Mouse (Mus musculus): ENCODE data around the gene Met. TPM values are rescaled to one million over a fixed set of nuclear protein-coding genes. Genes with fewer than 3 reads are reported as not detected.

Gene Met
- polyA plus RNA-seq, 1 experiment from 2014 or later = 0.77 TPM

DNA sequence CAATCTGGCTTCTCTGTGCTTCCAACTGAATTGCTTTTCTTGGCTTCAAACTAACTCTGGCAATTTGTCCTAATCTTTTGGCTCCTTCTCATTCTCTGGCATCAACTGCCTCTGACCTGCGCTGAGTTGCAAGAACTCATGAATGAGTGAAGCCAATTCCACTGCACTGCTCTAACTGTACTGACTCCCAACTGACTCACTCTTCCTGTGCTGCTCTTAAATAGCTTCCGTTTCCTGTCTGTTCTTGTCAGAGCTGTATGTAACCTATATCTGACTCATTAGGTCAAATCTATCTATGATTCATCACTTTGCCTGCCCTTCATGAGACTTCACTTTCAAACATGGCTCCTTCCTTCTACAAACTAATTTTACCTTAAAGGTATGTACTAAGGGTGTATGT lies 130.4 kb downstream of the Met start:
- no peaks in the 10 kb centered on the region for H3K27me3 ChIP-seq
- no peak overlapping the region for H3K9ac ChIP-seq
- peaks cover 5% of the 10 kb centered on the region for H3K4me1 ChIP-seq
- H3K4me2 ChIP-seq = no peak overlapping the region
- ATAC-seq (ENCODE audit: low FRiP score) = no peak
- no peak overlapping the region for H3K4me3 ChIP-seq (replicated peaks)
- H3K36me3 ChIP-seq (replicated peaks) = no peaks in the 10 kb centered on the region
- WGBS = 98% methylated on average over 2 of the region's 2 CpGs
- H3K9me3 ChIP-seq = 0 out of 2 replicates have a peak, but pooled peaks cover 9% of the 10 kb centered on the region
- no peak overlapping the region for H3K27ac ChIP-seq

DNA sequence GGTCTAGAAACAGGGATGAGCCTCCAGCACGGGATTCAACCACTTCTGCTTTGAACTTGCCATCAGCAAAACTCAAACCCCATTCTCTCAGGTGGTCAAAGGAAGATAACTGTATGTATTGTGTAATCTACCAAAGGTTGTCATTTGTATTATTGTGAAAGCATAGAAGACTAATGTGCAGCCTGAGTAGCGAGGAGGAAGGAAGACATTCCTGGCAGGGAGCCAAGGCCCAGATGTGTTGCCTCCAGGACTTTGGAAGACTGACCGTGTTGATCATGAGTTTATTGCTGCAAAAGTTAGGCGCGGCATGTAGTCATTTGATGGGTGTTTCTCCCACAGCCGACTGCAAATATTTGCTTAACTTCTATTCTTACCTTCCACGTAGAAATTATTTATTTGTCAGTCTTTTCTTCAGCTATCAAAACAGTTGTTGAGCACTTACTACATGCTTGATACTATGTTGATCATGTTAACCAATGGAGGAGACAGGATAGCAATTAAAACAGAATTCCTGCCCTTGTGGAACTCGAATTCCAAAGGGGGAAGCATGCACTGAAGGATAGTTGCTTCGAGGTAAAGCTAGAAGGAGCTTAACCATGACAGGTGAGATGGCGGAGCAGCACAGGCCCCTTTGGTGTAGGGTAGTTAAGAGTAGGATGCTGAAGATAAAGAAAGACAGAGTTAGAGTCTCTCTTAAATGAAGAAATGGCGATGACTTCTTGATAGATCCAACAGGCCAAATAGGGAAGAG lies 132.3 kb downstream of the Met start:
- no peaks in the 10 kb centered on the region for H3K27me3 ChIP-seq
- 88% methylated on average over 11 of the region's 11 CpGs for WGBS
- H3K9me3 ChIP-seq = 0 out of 2 replicates have a peak, but pooled peaks cover 9% of the 10 kb centered on the region
- H3K4me1 ChIP-seq = no peaks in the 10 kb centered on the region
- H3K36me3 ChIP-seq (replicated peaks) = no peaks in the 10 kb centered on the region
- no peak for ATAC-seq (ENCODE audit: low FRiP score)
- no peak overlapping the region for H3K4me3 ChIP-seq (replicated peaks)
- no peak overlapping the region for H3K9ac ChIP-seq
- no peak overlapping the region for H3K27ac ChIP-seq
- H3K4me2 ChIP-seq = no peak overlapping the region

DNA sequence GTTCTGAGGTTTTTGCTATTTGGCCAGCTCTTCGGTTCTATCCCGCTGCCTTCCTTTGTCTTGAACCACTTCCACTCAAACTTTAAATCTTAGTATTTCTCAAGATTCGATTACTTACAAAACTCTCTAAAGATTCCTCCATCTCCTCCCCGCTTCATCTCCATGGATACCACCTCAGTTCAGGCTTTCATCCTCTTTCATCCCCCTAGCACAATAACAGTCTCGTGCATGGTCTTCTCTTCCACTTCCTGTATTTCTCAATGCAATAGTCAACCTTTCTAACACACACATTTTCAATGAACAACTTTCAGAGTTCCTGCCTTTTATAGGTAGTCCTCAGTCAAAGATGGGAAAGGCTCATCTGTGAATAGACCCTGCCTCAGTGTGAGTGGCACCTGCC lies 135.8 kb downstream of the Met start:
- 85% methylated on average over 5 of the region's 5 CpGs for WGBS
- Histone ChIP-seq H3K9me3 (no peaks in the 10 kb centered on the region), H3K27me3 (no peaks in the 10 kb centered on the region), H3K4me2 (no peak overlapping the region), H3K4me3 (replicated peaks) (no peak overlapping the region), H3K27ac (no peak overlapping the region), H3K36me3 (replicated peaks) (no peaks in the 10 kb centered on the region), H3K4me1 (no peaks in the 10 kb centered on the region), H3K9ac (no peak overlapping the region)
- no peak for ATAC-seq (ENCODE audit: low FRiP score)

DNA sequence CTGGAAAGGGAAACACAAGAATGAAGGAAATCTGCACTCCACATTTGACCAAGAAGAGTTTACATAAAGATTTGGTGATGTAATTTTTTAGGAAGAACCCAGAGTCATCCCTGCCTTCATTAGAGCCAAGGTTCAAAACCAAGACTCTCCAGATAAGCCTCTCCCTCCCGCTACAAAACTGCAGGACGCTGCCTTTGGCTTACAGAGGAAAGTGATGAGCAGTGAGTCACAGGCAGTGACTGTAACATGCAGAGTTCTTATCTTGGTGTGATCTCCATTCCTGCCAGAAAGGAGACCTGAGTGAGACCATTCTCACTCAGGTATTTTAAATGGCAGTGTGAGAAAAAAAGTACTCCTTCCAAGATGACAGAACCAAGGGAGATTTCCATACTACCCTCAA lies 137.9 kb downstream of the Met start:
- H3K36me3 ChIP-seq (replicated peaks) = no peaks in the 10 kb centered on the region
- WGBS = 80% methylated on average over 2 of the region's 2 CpGs
- H3K27ac ChIP-seq = no peak overlapping the region
- H3K4me3 ChIP-seq (replicated peaks) = no peak overlapping the region
- no peaks in the 10 kb centered on the region for H3K4me1 ChIP-seq
- H3K9me3 ChIP-seq = no peaks in the 10 kb centered on the region
- no peak overlapping the region for H3K9ac ChIP-seq
- no peaks in the 10 kb centered on the region for H3K27me3 ChIP-seq
- ATAC-seq (ENCODE audit: low FRiP score) = no peak
- H3K4me2 ChIP-seq = no peak overlapping the region

DNA sequence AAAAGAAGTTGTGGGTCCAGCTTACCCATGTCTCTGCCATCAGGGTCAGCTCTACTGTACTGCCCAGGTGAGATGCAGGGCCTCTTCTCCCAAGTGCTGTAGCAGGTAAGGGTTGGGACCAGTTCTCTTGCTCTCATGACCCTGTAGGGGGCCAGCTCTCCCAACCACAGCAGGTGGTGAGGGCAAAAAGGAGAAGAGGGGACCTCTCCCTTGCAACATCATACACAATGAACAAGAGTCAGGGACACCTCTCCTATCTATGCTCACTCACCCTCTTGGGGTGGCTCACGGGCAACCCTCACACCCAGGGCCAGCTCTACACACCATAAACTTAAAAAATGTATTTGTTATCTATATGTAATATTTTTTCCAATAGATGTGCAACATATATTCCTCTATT lies 143.3 kb downstream of the Met start:
- H3K4me2 ChIP-seq = no peak overlapping the region
- H3K36me3 ChIP-seq (replicated peaks) = no peaks in the 10 kb centered on the region
- 91% methylated on average over 1 of the region's 1 CpGs for WGBS
- no peak for ATAC-seq (ENCODE audit: low FRiP score)
- no peak overlapping the region for H3K27ac ChIP-seq
- no peaks in the 10 kb centered on the region for H3K4me1 ChIP-seq
- no peak overlapping the region for H3K9ac ChIP-seq
- H3K9me3 ChIP-seq = no peaks in the 10 kb centered on the region
- no peaks in the 10 kb centered on the region for H3K27me3 ChIP-seq
- H3K4me3 ChIP-seq (replicated peaks) = no peak overlapping the region

DNA sequence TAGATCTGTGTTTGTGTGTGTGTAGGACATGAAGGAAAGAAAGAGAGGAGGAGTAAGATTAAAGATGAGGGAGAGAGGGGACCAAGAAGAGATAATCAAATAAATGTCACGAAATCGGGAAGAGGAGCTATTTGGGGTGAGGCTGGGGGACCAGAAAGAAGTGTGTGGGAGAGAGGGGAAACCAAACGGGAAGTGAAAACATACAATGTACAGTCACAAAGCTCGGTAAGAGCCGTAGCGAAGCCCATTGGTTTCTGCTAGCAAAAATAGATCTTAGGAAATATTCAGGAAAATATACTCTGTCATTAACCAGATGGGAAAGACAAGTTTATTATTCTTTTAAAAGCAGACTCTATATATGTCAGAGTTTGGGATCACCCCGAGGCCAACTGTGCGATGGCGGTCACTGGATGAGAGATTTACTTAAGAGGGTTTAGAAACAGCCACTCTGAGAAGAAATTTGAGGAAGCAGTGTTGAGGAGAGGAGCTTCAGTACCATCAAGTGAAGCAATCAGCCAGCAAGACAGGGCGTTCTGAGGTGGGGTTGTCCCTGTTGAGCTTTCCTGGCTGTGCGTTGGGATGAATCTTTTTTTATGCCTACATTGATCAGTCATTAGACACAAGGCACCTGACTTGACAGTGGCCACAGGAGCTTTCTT lies 147.9 kb downstream of the Met start:
- Histone ChIP-seq H3K27ac (no peak overlapping the region), H3K9ac (no peak overlapping the region), H3K4me2 (no peak overlapping the region), H3K27me3 (no peaks in the 10 kb centered on the region), H3K9me3 (no peaks in the 10 kb centered on the region), H3K4me1 (no peaks in the 10 kb centered on the region), H3K4me3 (replicated peaks) (no peak overlapping the region), H3K36me3 (replicated peaks) (no peaks in the 10 kb centered on the region)
- WGBS = 94% methylated on average over 11 of the region's 11 CpGs
- no peak for ATAC-seq (ENCODE audit: low FRiP score)

DNA sequence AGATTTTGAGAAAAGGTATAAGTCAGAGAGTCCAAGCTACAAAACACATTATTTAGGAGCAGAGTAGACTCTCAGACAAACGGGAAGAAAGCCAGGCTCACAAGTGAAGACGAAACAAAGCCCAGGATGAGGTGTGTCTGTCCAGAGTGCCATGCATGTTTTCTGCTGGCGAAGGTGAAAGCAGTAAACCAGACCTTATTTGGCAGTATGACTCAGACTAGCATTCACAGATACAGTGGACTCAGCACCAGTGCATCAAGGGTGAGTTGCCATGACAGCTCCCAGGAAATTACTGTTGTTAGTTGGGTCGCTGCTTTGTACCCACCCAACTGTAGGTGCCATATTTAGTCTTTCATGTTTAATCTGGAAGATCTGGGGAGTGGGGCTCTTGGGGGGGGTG lies 149.1 kb downstream of the Met start:
- Histone ChIP-seq H3K9me3 (no peaks in the 10 kb centered on the region), H3K4me3 (replicated peaks) (no peak overlapping the region), H3K4me2 (no peak overlapping the region), H3K4me1 (no peaks in the 10 kb centered on the region), H3K9ac (no peak overlapping the region), H3K27me3 (no peaks in the 10 kb centered on the region), H3K27ac (no peak overlapping the region), H3K36me3 (replicated peaks) (no peaks in the 10 kb centered on the region)
- WGBS = 93% methylated on average over 4 of the region's 4 CpGs
- ATAC-seq (ENCODE audit: low FRiP score) = no peak

DNA sequence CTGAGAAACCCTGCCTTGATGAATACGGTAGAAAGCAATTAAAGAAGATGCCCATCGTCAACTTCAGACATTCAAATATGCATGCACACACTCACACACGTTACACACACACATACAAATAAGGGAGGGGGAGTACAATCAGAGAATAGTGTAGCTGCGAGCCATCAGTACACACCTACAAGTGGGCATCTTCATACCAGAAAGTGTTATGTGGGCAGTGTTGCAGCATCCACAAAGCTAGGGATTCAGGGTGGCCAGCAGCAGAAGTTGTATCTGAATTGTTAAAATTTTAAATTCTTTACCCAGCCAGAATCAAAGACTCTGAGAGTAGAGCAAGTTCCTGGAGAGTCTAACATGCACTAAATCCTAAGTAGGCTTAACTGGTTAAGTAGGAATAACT lies 157.2 kb downstream of the Met start:
- no peaks in the 10 kb centered on the region for H3K27me3 ChIP-seq
- H3K4me1 ChIP-seq = no peaks in the 10 kb centered on the region
- H3K27ac ChIP-seq = no peak overlapping the region
- no peaks in the 10 kb centered on the region for H3K36me3 ChIP-seq (replicated peaks)
- no peak overlapping the region for H3K4me3 ChIP-seq (replicated peaks)
- no peak for ATAC-seq (ENCODE audit: low FRiP score)
- H3K9me3 ChIP-seq = no peaks in the 10 kb centered on the region
- no peak overlapping the region for H3K4me2 ChIP-seq
- WGBS = 87% methylated on average over 4 of the region's 4 CpGs
- H3K9ac ChIP-seq = no peak overlapping the region

DNA sequence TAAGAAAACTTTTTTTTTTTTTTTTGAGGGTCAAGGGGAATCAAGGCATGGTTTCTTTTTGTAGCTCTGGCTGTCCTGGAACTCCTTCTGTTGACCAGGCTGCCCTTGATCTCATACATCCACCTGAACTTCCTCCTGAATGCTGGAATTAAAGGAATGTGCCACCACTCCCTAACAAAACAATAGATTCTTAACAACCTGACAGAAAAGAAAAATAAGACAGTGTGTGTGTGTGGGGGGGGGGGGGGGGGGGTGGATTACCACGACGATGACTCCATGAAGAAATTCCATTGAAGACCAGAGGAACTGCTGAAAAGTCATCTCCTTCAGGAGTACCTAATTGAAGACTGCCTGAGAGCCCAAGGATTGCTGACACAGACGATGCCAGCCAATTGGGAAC lies 157.8 kb downstream of the Met start:
- Histone ChIP-seq H3K36me3 (replicated peaks) (no peaks in the 10 kb centered on the region), H3K9ac (no peak overlapping the region)

More for the DNA sequence above, 157.8 kb downstream of the Met start:
- ATAC-seq (ENCODE audit: low FRiP score) = no peak
- Histone ChIP-seq H3K27me3 (no peaks in the 10 kb centered on the region), H3K27ac (no peak overlapping the region), H3K4me3 (replicated peaks) (no peak overlapping the region), H3K4me2 (no peak overlapping the region), H3K4me1 (no peaks in the 10 kb centered on the region), H3K9me3 (no peaks in the 10 kb centered on the region)
- WGBS = 73% methylated on average over 3 of the region's 3 CpGs

Other genes with a start within 250 kb of the Met start
- gene Cav2, start 182.6 kb upstream of the Met start, polyA plus RNA-seq (2016; fragmentation: Nextera tagmentation; extraction: Ambion mirVana) = 5.9 and 6.2 TPM in 2 replicates
- gene Cav1, start 157.5 kb upstream of the Met start, polyA plus RNA-seq (2016; fragmentation: Nextera tagmentation; extraction: Ambion mirVana) = 10.6 and 13.5 TPM in 2 replicates
- 232 and 242 TPM in 2 replicates for gene Capza2, start 172.4 kb downstream of the Met start, polyA plus RNA-seq (2016; fragmentation: Nextera tagmentation; extraction: Ambion mirVana)
- 45.6 and 48.6 TPM in 2 replicates for gene St7, start 229.1 kb downstream of the Met start, polyA plus RNA-seq (2016; fragmentation: Nextera tagmentation; extraction: Ambion mirVana)